Mouse (Mus musculus) forebrain, embryonic 10.5 days (tissue): ENCODE measurements around the gene 9530002B09Rik. TPM values are rescaled to one million over a fixed set of nuclear protein-coding genes. Genes with fewer than 3 reads are reported as not detected.

Source experiments
- DNase-seq: peaks from one replicate; pipeline ENCODE4 v3.0.0-alpha.2; 2017; ENCODE audit warnings: low spot score; ENCODE audit errors: extremely low spot score
- H3K27ac ChIP-seq: fragments of 300-500 bp; sonication (generic); 2 replicates; pipeline ENCODE4 v1.5.1; 2016; ENCODE audit warnings: mild to moderate bottlenecking
- H3K27me3 ChIP-seq: fragments of 300-500 bp; sonication (generic); 2 replicates; pipeline ENCODE4 v1.6.1; 2016; ENCODE audit warnings: mild to moderate bottlenecking; ENCODE audit not compliant: poor library complexity, severe bottlenecking
- H3K36me3 ChIP-seq: fragments of 300-500 bp; sonication (generic); replicated peaks from 2 replicates; pipeline ENCODE4 v1.6.1; 2016; ENCODE audit warnings: mild to moderate bottlenecking, moderate library complexity
- H3K4me1 ChIP-seq: fragments of 300-500 bp; sonication (generic); 2 replicates; pipeline ENCODE4 v1.6.1; 2016
- H3K4me3 ChIP-seq: fragments of 300-500 bp; sonication (generic); 2 replicates; pipeline ENCODE4 v1.5.1; 2016; ENCODE audit warnings: mild to moderate bottlenecking, moderate library complexity
- H3K9me3 ChIP-seq: fragments of 300-500 bp; sonication (generic); 2 replicates; pipeline ENCODE4 v1.6.1; 2016; ENCODE audit warnings: mild to moderate bottlenecking, moderate library complexity
- polyA plus RNA-seq: library from polyadenylated mRNA; unstranded; fragments of >200 nt; fragmentation: Nextera tagmentation; extraction: Ambion mirVana; gene quantifications from 2 replicates; pipeline ENCODE4 v1.2.1, GENCODE M21; 2016

Gene 9530002B09Rik
- not detected in 2 replicates for polyA plus RNA-seq

GRCm38 (mm10) chr4:122688975-122689374 lies at the start of gene 9530002B09Rik:
Gene 9530002B09Rik, plus strand, starts transcription at chr4:122689275.
- no peaks in the 10 kb centered on the region for H3K27me3 ChIP-seq
- no peak within 1 kb of the TSS for H3K27ac ChIP-seq
- H3K4me1 ChIP-seq: no peaks in the 10 kb centered on the region
- DNase-seq: no peak
- no peaks in the 10 kb centered on the region for H3K36me3 ChIP-seq
- no peak within 1 kb of the TSS for H3K4me3 ChIP-seq
- H3K9me3 ChIP-seq: peaks cover 54% of the 10 kb centered on the region

Other genes with a start within 250 kb of the 9530002B09Rik start
- gene Ppt1, start 147.0 kb downstream of the 9530002B09Rik start, polyA plus RNA-seq: 67.1 and 69.8 TPM in 2 replicates
- gene Cap1, start 196.8 kb downstream of the 9530002B09Rik start, polyA plus RNA-seq: 60.7 and 76.1 TPM in 2 replicates